Mouse (Mus musculus): ENCODE data around the gene B4galt5. TPM values are rescaled to one million over a fixed set of nuclear protein-coding genes. Genes with fewer than 3 reads are reported as not detected.
A peak's percentile ranks its signal among the peaks of the same experiment; 100 is the strongest.

The B4galt5 gene
- polyA plus RNA-seq, 1 experiment from 2014 or later = 10.1 TPM

GRCm38 (mm10) chr2:167324151-167324930 is 24.6 kb downstream of the B4galt5 start:
- no peaks in the 10 kb centered on the region for H3K36me3 ChIP-seq (ENCODE audit: control insufficient read depth, insufficient read depth, low read length)
- no peaks in the 10 kb centered on the region for H3K27me3 ChIP-seq (ENCODE audit: control insufficient read depth, insufficient read depth, low read length)
- H3K4me1 ChIP-seq (ENCODE audit: control insufficient read depth, insufficient read depth, low read length) = no peaks in the 10 kb centered on the region
- H3K4me2 ChIP-seq (replicated peaks; ENCODE audit: low read depth, low read length) = no peak overlapping the region
- WGBS = 71% methylated on average over 10 of the region's 10 CpGs
- no peak overlapping the region for H3K9ac ChIP-seq (replicated peaks; ENCODE audit: low read depth, low read length)
- H3K4me3 ChIP-seq (ENCODE audit: low read depth, low read length) = no peak overlapping the region
- ATAC-seq (ENCODE audit: insufficient number of reproducible peaks, insufficient read depth, low FRiP score, low read depth) = no peak
- no peaks in the 10 kb centered on the region for H3K9me3 ChIP-seq (ENCODE audit: control insufficient read depth, low read depth, low read length)
- H3K27ac ChIP-seq (ENCODE audit: low read length) = no peak overlapping the region

GRCm38 (mm10) chr2:167323116-167323515 is 25.9 kb downstream of the B4galt5 start:
- 0 out of 2 replicates have a peak, but pooled peaks cover 6% of the 10 kb centered on the region for H3K4me1 ChIP-seq (ENCODE audit: control insufficient read depth, insufficient read depth, low read length)
- H3K4me2 ChIP-seq (replicated peaks; ENCODE audit: low read depth, low read length) = no peak overlapping the region
- no peaks in the 10 kb centered on the region for H3K9me3 ChIP-seq (ENCODE audit: control insufficient read depth, low read depth, low read length)
- H3K27me3 ChIP-seq (ENCODE audit: control insufficient read depth, insufficient read depth, low read length) = no peaks in the 10 kb centered on the region
- no peak overlapping the region for H3K27ac ChIP-seq (ENCODE audit: low read length)
- no peak overlapping the region for H3K4me3 ChIP-seq (ENCODE audit: low read depth, low read length)
- H3K9ac ChIP-seq (replicated peaks; ENCODE audit: low read depth, low read length) = no peak overlapping the region
- 56% methylated on average over 3 of the region's 3 CpGs for WGBS
- H3K36me3 ChIP-seq (ENCODE audit: control insufficient read depth, insufficient read depth, low read length) = no peaks in the 10 kb centered on the region
- ATAC-seq (ENCODE audit: insufficient number of reproducible peaks, insufficient read depth, low FRiP score, low read depth) = no peak

GRCm38 (mm10) chr2:167321372-167321771 is 27.6 kb downstream of the B4galt5 start:
- no peak overlapping the region for H3K4me2 ChIP-seq (replicated peaks; ENCODE audit: low read depth, low read length)
- H3K4me3 ChIP-seq (ENCODE audit: low read depth, low read length) = no peak overlapping the region
- no peaks in the 10 kb centered on the region for H3K9me3 ChIP-seq (ENCODE audit: control insufficient read depth, low read depth, low read length)
- H3K9ac ChIP-seq (replicated peaks; ENCODE audit: low read depth, low read length) = no peak overlapping the region
- H3K4me1 ChIP-seq (ENCODE audit: control insufficient read depth, insufficient read depth, low read length) = peaks cover 13% of the 10 kb centered on the region; the same call in 1 of the 2 replicates
- 89% methylated on average over 8 of the region's 8 CpGs for WGBS
- no peaks in the 10 kb centered on the region for H3K27me3 ChIP-seq (ENCODE audit: control insufficient read depth, insufficient read depth, low read length)
- no peak overlapping the region for H3K27ac ChIP-seq (ENCODE audit: low read length)
- no peak for ATAC-seq (ENCODE audit: insufficient number of reproducible peaks, insufficient read depth, low FRiP score, low read depth)
- no peaks in the 10 kb centered on the region for H3K36me3 ChIP-seq (ENCODE audit: control insufficient read depth, insufficient read depth, low read length)

DNA sequence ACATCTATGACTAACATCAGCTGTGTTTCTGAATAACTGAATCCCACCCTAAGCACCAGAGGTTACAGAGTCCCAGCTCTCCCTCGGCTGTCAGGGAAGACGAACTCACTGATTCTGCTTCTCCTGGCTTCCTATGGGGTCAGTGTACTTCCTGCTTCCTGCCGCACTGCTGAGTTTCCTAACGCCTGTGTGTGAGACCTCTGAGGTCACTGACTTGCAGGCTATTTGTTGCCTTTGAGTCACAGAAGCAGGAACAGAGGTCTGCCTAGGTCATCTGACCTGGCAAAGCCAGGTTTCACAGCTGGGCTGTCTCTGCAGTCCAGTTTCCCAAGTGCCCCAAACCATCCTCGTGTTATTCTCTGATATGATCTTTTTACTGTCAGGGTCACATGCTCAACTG is 30.0 kb downstream of the B4galt5 start:
- H3K27ac ChIP-seq (ENCODE audit: low read length) = no peak overlapping the region
- no peaks in the 10 kb centered on the region for H3K27me3 ChIP-seq (ENCODE audit: control insufficient read depth, insufficient read depth, low read length)
- H3K4me3 ChIP-seq (ENCODE audit: low read depth, low read length) = no peak overlapping the region
- 12% methylated on average over 5 of the region's 5 CpGs for WGBS
- H3K4me1 ChIP-seq (ENCODE audit: control insufficient read depth, insufficient read depth, low read length) = peaks cover 28% of the 10 kb centered on the region
- H3K9ac ChIP-seq (replicated peaks; ENCODE audit: low read depth, low read length) = no peak overlapping the region
- no peaks in the 10 kb centered on the region for H3K36me3 ChIP-seq (ENCODE audit: control insufficient read depth, insufficient read depth, low read length)
- H3K4me2 ChIP-seq (replicated peaks; ENCODE audit: low read depth, low read length) = no peak overlapping the region
- H3K9me3 ChIP-seq (ENCODE audit: control insufficient read depth, low read depth, low read length) = no peaks in the 10 kb centered on the region
- ATAC-seq (ENCODE audit: insufficient number of reproducible peaks, insufficient read depth, low FRiP score, low read depth) = no peak

- Histone ChIP-seq H3K4me3 (ENCODE audit: low read depth, low read length) (no peak overlapping the region), H3K4me2 (replicated peaks; ENCODE audit: low read depth, low read length) (no peak overlapping the region), H3K27me3 (ENCODE audit: control insufficient read depth, insufficient read depth, low read length) (no peaks in the 10 kb centered on the region), H3K36me3 (ENCODE audit: control insufficient read depth, insufficient read depth, low read length) (no peaks in the 10 kb centered on the region), H3K27ac (ENCODE audit: low read length) (no peak overlapping the region), H3K4me1 (ENCODE audit: control insufficient read depth, insufficient read depth, low read length) (peaks cover 33% of the 10 kb centered on the region), H3K9ac (replicated peaks; ENCODE audit: low read depth, low read length) (no peak overlapping the region), H3K9me3 (ENCODE audit: control insufficient read depth, low read depth, low read length) (no peaks in the 10 kb centered on the region)
- ATAC-seq (ENCODE audit: insufficient number of reproducible peaks, insufficient read depth, low FRiP score, low read depth) = no peak
- 48% methylated on average over 3 of the region's 3 CpGs for WGBS
Observed at GRCm38 (mm10) chr2:167316724-167317187, 32.2 kb downstream of the B4galt5 start.

- H3K27ac ChIP-seq (ENCODE audit: low read length) = 0 out of 2 replicates have a peak overlapping the region, but pooled peaks have one; percentile 13
- no peaks in the 10 kb centered on the region for H3K27me3 ChIP-seq (ENCODE audit: control insufficient read depth, insufficient read depth, low read length)
- H3K4me3 ChIP-seq (ENCODE audit: low read depth, low read length) = no peak overlapping the region
- 57% methylated on average over 8 of the region's 8 CpGs for WGBS
- H3K9me3 ChIP-seq (ENCODE audit: control insufficient read depth, low read depth, low read length) = no peaks in the 10 kb centered on the region
- H3K36me3 ChIP-seq (ENCODE audit: control insufficient read depth, insufficient read depth, low read length) = peaks cover 4% of the 10 kb centered on the region; the same call in 1 of the 2 replicates
- H3K4me2 ChIP-seq (replicated peaks; ENCODE audit: low read depth, low read length) = no peak overlapping the region
- no peak overlapping the region for H3K9ac ChIP-seq (replicated peaks; ENCODE audit: low read depth, low read length)
- H3K4me1 ChIP-seq (ENCODE audit: control insufficient read depth, insufficient read depth, low read length) = peaks cover 33% of the 10 kb centered on the region
- ATAC-seq (ENCODE audit: insufficient number of reproducible peaks, insufficient read depth, low FRiP score, low read depth) = no peak
Observed at GRCm38 (mm10) chr2:167314491-167314890, 34.5 kb downstream of the B4galt5 start.

DNA sequence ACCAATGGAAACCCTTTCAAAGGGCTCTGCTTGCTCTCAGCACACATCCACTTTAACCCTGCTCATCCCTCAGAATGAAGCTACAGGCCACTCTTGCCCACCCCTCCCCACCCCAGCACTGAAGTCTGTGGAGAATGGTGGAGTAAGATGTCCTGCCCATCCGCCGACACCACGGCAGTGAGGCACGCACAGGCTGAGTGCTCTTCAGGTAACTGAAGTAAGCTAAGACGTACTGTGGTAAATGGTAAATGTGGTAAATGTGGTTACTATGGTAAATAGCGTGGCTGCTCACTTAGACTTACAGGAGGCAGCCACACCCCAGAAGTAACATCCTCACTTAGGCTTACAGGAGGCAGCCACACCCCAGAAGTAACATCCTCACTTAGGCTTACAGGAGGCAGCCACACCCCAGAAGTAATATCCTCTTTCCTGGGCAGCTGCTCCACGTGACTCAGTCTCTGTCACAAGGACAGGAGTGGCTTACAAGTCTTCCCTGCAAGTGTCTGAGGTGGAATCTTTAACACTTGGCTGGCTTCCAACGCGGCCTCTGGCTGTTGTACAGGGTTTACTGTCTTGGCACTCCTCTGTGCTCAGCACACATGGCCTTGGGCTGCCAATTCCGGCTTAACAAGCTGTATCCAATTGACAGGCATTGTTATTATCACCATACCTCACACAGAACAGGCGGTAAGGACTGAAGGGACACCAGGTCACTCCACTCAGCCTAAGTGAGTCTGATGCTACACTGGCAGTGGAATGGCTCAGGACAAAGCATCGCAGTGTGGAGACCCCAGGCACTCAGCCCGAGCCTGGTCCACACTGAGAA is 35.3 kb downstream of the B4galt5 start:
- Histone ChIP-seq H3K4me1 (ENCODE audit: control insufficient read depth, insufficient read depth, low read length) (peaks cover 33% of the 10 kb centered on the region), H3K36me3 (ENCODE audit: control insufficient read depth, insufficient read depth, low read length) (peaks cover 4% of the 10 kb centered on the region; the same call in 1 of the 2 replicates), H3K4me3 (ENCODE audit: low read depth, low read length) (no peak overlapping the region), H3K27me3 (ENCODE audit: control insufficient read depth, insufficient read depth, low read length) (no peaks in the 10 kb centered on the region), H3K27ac (ENCODE audit: low read length) (0 out of 2 replicates have a peak overlapping the region, but pooled peaks have one; percentile 13), H3K4me2 (replicated peaks; ENCODE audit: low read depth, low read length) (no peak overlapping the region), H3K9me3 (ENCODE audit: control insufficient read depth, low read depth, low read length) (no peaks in the 10 kb centered on the region), H3K9ac (replicated peaks; ENCODE audit: low read depth, low read length) (no peak overlapping the region)
- ATAC-seq (ENCODE audit: insufficient number of reproducible peaks, insufficient read depth, low FRiP score, low read depth) = peak; percentile 51; the same call in 1 of the 2 replicates
- 57% methylated on average over 13 of the region's 13 CpGs for WGBS

GRCm38 (mm10) chr2:167310121-167310520 is 38.9 kb downstream of the B4galt5 start:
- WGBS = 94% methylated on average over 1 of the region's 1 CpGs
- no peak overlapping the region for H3K9ac ChIP-seq (replicated peaks; ENCODE audit: low read depth, low read length)
- H3K27me3 ChIP-seq (ENCODE audit: control insufficient read depth, insufficient read depth, low read length) = no peaks in the 10 kb centered on the region
- ATAC-seq (ENCODE audit: insufficient number of reproducible peaks, insufficient read depth, low FRiP score, low read depth) = no peak
- no peak overlapping the region for H3K4me2 ChIP-seq (replicated peaks; ENCODE audit: low read depth, low read length)
- H3K36me3 ChIP-seq (ENCODE audit: control insufficient read depth, insufficient read depth, low read length) = peaks cover 9% of the 10 kb centered on the region; the same call in 1 of the 2 replicates
- H3K4me3 ChIP-seq (ENCODE audit: low read depth, low read length) = no peak overlapping the region
- no peaks in the 10 kb centered on the region for H3K9me3 ChIP-seq (ENCODE audit: control insufficient read depth, low read depth, low read length)
- H3K4me1 ChIP-seq (ENCODE audit: control insufficient read depth, insufficient read depth, low read length) = peaks cover 26% of the 10 kb centered on the region
- H3K27ac ChIP-seq (ENCODE audit: low read length) = no peak overlapping the region
